Mouse (Mus musculus): ENCODE results near the gene Ccdc14.

- TF ChIP-seq CTCF (IDR thresholded peaks at IDR 0.05; ENCODE audit: borderline replicate concordance, control insufficient read depth, extremely low read depth, insufficient read depth, low read length, poor library complexity): no peak
- TF ChIP-seq POLR2A (IDR thresholded peaks at IDR 0.05; ENCODE audit: control insufficient read depth, extremely low read depth, insufficient read depth, low read length, poor library complexity): no peak
Measured at GRCm38 (mm10) chr16:34690334-34691144, at the start of gene Ccdc14.

All from thymus, adult 2 months (tissue).